Mouse (Mus musculus): ENCODE measurements around the gene Eno3.

GRCm38 (mm10) chr11:70619101-70619500, 37.9 kb upstream of the Eno3 start, which contains the start of gene Chrne:
- TF ChIP-seq CTCF (conservative IDR thresholded peaks at IDR 0.05; ENCODE audit: low read length) (no peak), NANOG (IDR thresholded peaks at IDR 0.05; ENCODE audit: borderline replicate concordance, low read length) (no peak)

Data from E14TG2a.4 (cell line).